In the genomic region with DNA sequence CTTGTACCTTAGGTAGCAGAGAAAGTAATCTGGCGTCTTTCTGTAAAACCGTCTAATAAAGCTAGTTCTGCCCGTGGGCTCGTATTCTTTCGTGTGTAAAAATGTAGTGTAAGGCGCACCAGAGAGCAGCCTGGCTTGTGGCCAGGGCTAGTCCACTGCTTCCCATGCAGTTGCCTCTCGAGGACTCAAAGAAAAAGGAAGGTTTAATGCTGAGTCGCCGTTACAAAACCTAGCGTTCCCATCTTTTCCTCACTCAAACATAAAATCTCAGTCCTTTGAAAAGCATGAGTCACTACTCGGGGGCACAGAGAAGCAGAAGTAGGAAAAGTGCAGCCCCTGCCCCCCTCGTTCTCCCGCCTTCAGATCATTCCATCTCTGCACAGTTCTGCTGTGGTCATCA, we compare ENCODE assay signal across 17 mouse cellular contexts. TPM values are rescaled to one million over a fixed set of nuclear protein-coding genes. Genes with fewer than 3 reads are reported as not detected.
DNase-seq lines count a peak whose midpoint lies in the region; TF ChIP-seq lines count a peak whose summit lies in the region.
"Had no signal": no experiment of that assay in that cellular context is flagged by ENCODE, and none has a peak within 500 bp of the region (broad histone marks: within the 10 kb centered on the region; RNA-seq: fewer than 3 reads in every experiment).

No protein-coding gene starts in this region.

- H3K4me1 ChIP-seq in ES-E14 (ENCODE audit: control insufficient read depth in 2 of 2, insufficient read depth in 2 of 2, low read length in 2 of 2, poor library complexity in 1 of 2): no peaks in the 10 kb centered on the region

- peak; percentile 34 to 64 for DNase-seq in adrenal gland, adult (ENCODE audit: inconsistent age in 2 of 2, low spot score in 1 of 2)
- no peak for DNase-seq in adrenal gland, postnatal 14 days
- DNase-seq in heart, adult 9 months (ENCODE audit: low spot score in 2 of 2): peak; percentile 20 to 27
- no peak for DNase-seq in heart, postnatal 36 days
- DNase-seq in left cerebral cortex, postnatal 4 days: peak; percentile 51
- DNase-seq in left cerebral cortex, adult 8-10 months (ENCODE audit: low spot score in 2 of 2): no peak
- no peak for DNase-seq in ES-E14 (ENCODE audit: low read depth, low spot score)
- DNase-seq in gastrocnemius, adult 8-10 months (ENCODE audit: low spot score in 2 of 2): no peak
- DNase-seq: embryo, embryonic 11 days; gastrocnemius, postnatal 10 days; heart, postnatal 4 days; kidney, adult 9 months; lung, adult 2 months; thymus, postnatal 14 days had no signal

- H3K27ac ChIP-seq in ES-E14 (ENCODE audit: insufficient read depth, low read depth, low read length, poor library complexity, severe bottlenecking): no peak overlapping the region
- H3K27ac ChIP-seq: limb, embryonic 15.5 days; stomach, postnatal 0 days had no signal

- no peaks in the 10 kb centered on the region for H3K9me3 ChIP-seq in ES-E14 (ENCODE audit: control insufficient read depth, insufficient read depth, low read depth, low read length)
- H3K9me3 ChIP-seq: heart, embryonic 12.5 days; limb, embryonic 15.5 days had no signal

- intact Hi-C loops in heart, postnatal 36 days (cut with DNase I): loop anchor here (10.0 kb wide), 1 partner anchor 732 kb away; no protein-coding TSS in a partner anchor
- intact Hi-C loops in left cerebral cortex, postnatal 4 days (cut with DNase I): loop anchor here (10.0 kb wide), 1 partner anchor 232 kb away; no protein-coding TSS in a partner anchor

- in situ Hi-C loops in ES-E14 (cut with MboI; ENCODE audit: low sequenced_read_pairs in 2 of 2, unreplicated experiment in 2 of 2): loop anchor here (10.0 kb wide), 2 partner anchors 192 to 202 kb away; no protein-coding TSS in a partner anchor

- peaks cover 40% of the 10 kb centered on the region for H3K36me3 ChIP-seq in ES-E14 (ENCODE audit: control insufficient read depth, insufficient read depth, low read length, poor library complexity, severe bottlenecking)

- H3K4me3 ChIP-seq in ES-E14 (ENCODE audit: insufficient read depth in 1 of 2, low read depth in 1 of 2, low read length in 2 of 2, poor library complexity in 1 of 2, severe bottlenecking in 1 of 2): no peak overlapping the region
- H3K4me3 ChIP-seq: heart, embryonic 12.5 days; limb, embryonic 15.5 days had no signal

- no peak overlapping the region for H3K9ac ChIP-seq in ES-E14 (ENCODE audit: insufficient read depth, low read depth, low read length, poor library complexity, severe bottlenecking)
- H3K9ac ChIP-seq: heart, embryonic 12.5 days; limb, embryonic 15.5 days had no signal

TF ChIP-seq in ES-E14, 5 proteins besides CTCF, POLR2A, EP300 and RAD21:
- 0 out of 2 replicates have a peak, but pooled peaks have one; percentile 11 for TF ChIP-seq MAFK (IDR thresholded peaks at IDR 0.05; ENCODE audit: insufficient read depth, low read depth, low read length)
- no peak for TF ChIP-seq ZNF384 (IDR thresholded peaks at IDR 0.05; ENCODE audit: low read depth, low read length)

RNA-seq across cellular contexts. Expression of a gene that starts 42.9 kb away (rescaled TPM):
- 300 and 308 TPM in 2 replicates for total RNA-seq in adrenal gland, postnatal 14 days (2021)
- 100 to 1,000 TPM; 203 to 252 TPM for total RNA-seq in heart, postnatal 36 days (2021)
- total RNA-seq in left cerebral cortex, postnatal 4 days (2021): 10 to 100 TPM; 60.0 to 61.0 TPM
- total RNA-seq in left cerebral cortex, adult 8-10 months (2022): 10 to 100 TPM; 86.9 to 95.9 (median 91.0) TPM
- total RNA-seq in ES-E14 (2012; rRNA removed): 55.2 and 89.2 TPM in 2 replicates
- total RNA-seq in gastrocnemius, adult 8-10 months (2022): 100 to 1,000 TPM; 158 to 222 (median 193) TPM

Comparison
In these comparisons a context has a peak if more than half of its experiments do, and no peak if none do; other contexts are left out.
1. DNase-seq: peak in adrenal gland, adult (2 of 2), heart, adult 9 months (2 of 2) and left cerebral cortex, postnatal 4 days (single experiment); none in adrenal gland, postnatal 14 days (single experiment), heart, postnatal 36 days (0 of 2), left cerebral cortex, adult 8-10 months (0 of 2), ES-E14 (single experiment) and gastrocnemius, adult 8-10 months (0 of 2).